Mouse (Mus musculus) cerebellum, postnatal 25 days (tissue): ENCODE measurements at regions not wholly inside any gene's neighbourhood (a gene's known extent, or its start where the extent isn't known, plus 50 kb on each side); places are given as distances from the start of the nearest gene placed in this dataset.
A peak's percentile ranks its signal among the peaks of the same experiment; 100 is the strongest.

ENCODE experiments used
- DNase-seq, 2 experiments: peaks; one replicate each; pipeline ENCODE4 v3.0.0; 2021; ENCODE audit warnings: mixed read lengths in 2 of 2

DNA sequence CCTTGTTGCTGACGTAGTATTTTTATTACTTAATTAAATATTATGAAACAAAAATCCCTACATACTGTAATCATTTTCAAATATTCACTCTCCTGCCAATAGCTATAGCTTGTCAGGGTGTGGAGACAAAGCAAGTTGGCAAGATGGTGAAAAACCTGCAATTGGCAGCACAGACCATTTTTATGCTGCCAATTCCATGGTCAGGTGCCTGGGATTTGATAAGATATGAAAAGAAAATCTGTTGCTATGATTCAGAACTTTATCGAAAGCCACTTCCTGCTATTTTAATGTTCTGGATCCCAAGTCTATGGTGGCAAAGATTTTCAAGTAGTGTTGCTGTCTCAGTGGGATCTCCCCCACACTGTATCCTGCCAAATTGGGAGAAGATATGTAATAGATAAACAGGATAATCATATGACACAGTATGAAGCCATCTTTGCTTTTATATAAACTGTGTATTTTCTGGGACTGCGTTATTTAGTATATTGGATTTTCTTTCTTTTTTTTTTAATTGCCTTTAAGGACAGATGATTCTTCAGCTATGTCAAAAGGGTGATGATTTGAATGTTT is 165.3 kb upstream of the Lrrc3b start:
- peak in 1 of 2 experiments; percentile 16 for DNase-seq

DNA sequence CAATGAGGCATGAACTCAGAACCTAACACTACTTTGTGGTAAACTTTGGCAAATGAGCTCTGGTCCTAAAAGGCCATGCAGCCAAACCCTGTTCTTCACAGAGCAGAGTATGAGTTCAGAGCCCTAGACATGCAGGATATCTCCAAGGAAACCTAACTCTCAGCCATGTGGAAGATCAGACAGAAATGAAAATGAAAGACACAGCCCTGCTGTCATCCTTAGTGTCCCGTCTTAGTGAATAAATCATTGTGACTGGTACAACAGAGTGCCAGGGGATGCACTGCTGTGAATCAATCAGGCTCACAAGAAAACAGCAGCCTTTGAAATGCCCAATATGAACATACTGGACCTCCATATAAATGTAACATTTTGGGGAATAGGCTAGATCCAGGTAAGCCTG is 171.4 kb upstream of the Lrrc3b start:
- no peak for DNase-seq

GRCm38 (mm10) chr14:15634581-15634980 is 195.8 kb upstream of the Lrrc3b start:
- peak; percentile 41 to 65 for DNase-seq

DNA sequence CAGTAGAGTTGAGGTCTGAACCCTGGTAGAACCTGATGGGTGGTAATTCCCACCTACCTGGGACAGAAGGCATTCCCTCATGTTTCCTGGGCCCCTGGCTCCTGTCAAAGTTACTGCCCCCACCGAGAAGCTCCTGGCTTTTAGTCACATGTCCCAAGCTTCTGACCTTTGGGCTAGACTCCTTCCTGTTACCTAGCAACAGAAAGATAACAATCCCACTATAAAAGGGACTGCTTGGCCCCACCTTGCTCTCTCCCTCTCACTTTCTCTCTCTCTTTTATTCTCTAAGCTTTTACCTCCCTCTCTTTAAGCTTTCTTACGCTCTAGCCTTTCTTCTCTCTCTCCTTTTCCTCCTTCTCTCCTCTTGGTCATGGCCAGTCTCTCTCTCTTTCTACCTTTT is 198.9 kb upstream of the Lrrc3b start:
- DNase-seq = no peak

DNA sequence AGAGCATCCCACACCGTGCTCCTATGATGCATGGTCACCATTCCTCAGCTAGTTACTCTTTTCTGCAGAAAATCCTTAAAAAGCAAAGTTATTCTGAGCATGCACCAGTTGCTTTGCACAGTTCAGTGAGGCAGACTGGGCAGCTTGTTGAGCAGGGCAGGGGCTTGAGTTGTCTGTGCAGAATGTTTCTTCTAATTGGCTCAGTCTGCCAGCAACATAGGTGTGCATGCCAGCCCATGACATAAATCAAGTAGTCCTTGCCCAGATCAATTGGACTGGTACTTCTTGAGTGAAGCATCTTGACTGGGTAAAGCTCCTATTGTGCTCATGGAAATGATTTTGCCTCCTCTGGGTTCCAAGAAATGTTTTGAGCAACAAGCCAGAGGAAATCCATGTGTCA is 200.1 kb upstream of the Lrrc3b start:
- no peak for DNase-seq

- peak; percentile 59 to 67 for DNase-seq
These were observed 222.1 kb upstream of the Lrrc3b start for GRCm38 (mm10) chr14:15660886-15661285.

- DNase-seq = no peak
These were observed 233.5 kb upstream of the Lrrc3b start for GRCm38 (mm10) chr14:15672292-15672691.

- DNase-seq = no peak
These were observed 238.4 kb upstream of the Lrrc3b start for GRCm38 (mm10) chr14:15677218-15677617.

- no peak for DNase-seq
These were observed 240.7 kb upstream of the Lrrc3b start for GRCm38 (mm10) chr14:15679456-15679855.

DNA sequence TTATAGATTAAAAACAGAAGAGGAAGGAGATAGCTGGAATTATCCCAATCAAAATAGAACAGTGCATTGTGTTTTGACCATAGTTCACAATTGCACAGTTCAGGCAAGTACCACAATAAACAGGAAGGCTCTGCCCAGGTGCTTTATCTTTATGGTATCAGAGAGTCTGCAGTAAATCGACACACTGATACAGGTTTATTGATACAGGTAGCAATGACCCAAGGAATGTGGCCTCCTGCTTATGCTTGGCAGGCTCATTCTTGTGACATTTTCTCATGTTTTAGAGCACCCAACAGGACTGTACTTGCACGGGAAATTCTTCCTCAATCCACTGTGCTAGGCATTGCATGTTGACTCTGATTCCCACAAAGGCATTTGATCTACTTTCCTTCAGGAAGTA is 259.2 kb upstream of the Lrrc3b start:
- DNase-seq = no peak

GRCm38 (mm10) chr14:15698607-15699006 is 259.8 kb upstream of the Lrrc3b start:
- no peak for DNase-seq

DNA sequence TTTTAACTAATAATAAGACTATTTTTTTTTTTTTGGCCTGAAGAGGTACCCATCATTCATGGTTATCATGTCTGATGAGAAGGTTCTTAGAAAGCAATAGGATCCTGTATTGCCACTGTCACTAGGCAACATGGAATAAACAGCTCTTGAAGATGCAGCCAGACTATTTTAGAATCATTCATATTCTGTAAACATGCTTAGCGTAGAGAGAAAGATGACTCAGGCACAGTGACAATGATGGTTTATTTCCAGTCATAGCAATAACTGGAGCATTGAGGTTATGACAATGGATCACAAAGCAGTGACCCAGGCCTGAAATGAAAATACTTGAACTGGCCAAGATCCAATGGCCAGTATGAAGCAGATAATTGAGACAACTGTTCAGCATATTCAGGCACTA is 283.3 kb upstream of the Lrrc3b start:
- DNase-seq = no peak

DNA sequence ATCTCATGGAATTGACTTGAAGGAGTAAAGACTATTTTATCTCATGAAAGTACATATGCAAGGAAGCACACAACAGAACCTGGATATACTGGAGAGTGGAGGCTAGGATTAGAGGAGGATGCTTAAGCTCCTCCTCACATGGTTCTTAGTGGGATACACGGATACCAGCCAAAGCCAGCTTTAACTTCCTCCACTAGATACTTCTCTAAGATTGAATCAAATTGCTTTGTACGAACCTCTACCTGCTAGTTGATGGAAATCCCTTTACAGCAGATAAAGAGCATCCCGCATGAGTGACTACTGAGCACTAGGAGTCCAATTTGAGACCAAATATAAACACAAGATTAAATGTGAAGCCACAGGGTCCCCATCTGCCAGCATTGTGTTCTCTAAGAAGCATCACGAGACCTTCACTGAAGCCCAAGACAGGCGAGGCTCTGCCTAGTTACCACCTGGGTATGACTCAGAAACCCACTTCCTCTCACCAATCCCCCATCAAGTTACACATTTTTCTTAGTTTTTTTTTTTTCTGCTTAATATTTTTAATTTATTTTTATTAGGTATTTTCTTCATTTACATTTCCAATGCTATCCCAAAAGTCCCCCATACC is 307.9 kb upstream of the Lrrc3b start:
- peak in 1 of 2 experiments; percentile 42 for DNase-seq

GRCm38 (mm10) chr14:15769846-15770448 is 331.2 kb upstream of the Lrrc3b start:
- DNase-seq = no peak

DNA sequence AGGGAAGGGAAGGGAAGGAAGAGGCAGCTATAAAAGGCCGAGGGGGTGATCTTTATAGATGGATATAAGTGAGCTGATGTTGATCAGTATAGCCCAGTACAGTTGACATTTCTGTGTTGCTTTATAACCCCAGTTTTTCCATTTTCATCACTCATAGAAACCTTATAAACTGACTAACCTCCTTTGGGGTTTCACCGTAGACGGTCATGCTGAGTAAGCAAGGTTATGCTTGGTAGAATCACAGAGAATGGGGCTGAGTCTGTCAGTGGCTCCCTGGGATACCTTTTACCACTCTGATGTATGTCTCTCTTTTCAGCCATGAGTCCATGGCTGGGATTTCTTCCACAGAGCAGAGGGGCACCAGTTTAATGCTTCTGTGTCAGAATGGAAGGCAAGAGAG is 345.9 kb upstream of the Lrrc3b start:
- peak in 1 of 2 experiments; percentile 14 for DNase-seq

- peak; percentile 90 to 93 for DNase-seq
These were observed 346.4 kb upstream of the Lrrc3b start for GRCm38 (mm10) chr14:15785230-15785629.

GRCm38 (mm10) chr14:15795698-15796097 is 356.9 kb upstream of the Lrrc3b start:
- no peak for DNase-seq

- DNase-seq = no peak
These were observed 358.2 kb upstream of the Lrrc3b start for GRCm38 (mm10) chr14:15797019-15797418.

DNA sequence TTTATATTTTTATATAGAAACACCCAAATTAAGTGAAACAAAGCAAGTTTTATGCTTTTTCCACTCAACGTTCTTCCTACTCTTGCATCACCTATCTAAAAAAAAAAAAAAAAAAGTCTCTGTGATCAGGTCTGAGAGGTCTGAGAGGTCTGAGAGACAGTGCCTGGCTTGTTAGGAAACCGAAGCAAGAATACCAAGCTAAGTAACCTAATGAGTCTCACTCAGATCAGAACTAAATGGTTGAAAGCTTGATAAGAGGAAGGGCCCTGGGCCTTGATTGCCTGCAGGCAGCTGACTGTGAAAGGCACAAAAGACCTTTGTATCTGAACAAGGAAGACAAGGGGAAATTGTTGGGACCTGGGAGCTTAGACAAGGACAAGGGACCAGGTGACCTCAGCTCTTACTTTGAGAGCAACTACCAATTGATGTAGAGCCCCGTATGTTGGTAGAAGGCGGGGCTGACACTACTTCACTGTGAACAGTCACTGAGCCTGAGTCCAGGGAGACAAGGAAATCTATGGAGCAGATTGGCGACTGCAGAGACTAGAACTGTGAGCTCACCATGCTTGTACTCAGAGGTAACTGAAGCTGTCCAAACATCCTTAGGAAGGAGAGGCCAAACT is 362.8 kb upstream of the Lrrc3b start:
- no peak for DNase-seq

- DNase-seq = no peak
These were observed 370.3 kb upstream of the Lrrc3b start for GRCm38 (mm10) chr14:15809083-15809482.

DNA sequence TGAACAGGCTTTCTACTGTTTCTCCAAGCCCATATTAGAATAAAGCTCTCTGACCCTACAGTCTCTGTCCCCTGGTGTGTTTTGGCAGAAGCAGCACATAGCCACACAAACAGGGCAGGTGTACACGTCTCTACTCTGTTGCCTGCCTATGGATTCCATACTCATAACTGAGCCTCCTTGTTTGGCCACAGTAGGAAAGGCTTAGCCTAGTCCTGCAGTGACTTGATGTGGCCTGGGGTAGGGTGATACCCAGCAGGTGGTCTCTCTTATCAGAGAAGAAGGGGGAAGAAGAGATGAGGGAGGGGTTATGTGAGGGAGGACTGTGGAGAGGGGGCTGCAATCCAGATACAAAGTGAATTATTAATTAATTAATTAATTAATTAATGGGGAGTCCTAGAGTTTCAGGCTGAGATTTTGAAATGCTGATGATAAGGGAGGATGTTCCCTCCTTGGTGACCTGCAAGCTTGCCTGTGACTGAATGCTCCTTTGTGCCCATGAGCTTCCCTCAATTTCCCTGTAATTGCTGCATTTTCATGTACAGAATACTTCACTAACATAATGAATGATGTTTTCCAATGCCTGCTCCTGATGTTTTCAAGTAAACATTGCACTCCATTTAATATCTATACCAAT is 402.7 kb upstream of the Lrrc3b start:
- no peak for DNase-seq

DNA sequence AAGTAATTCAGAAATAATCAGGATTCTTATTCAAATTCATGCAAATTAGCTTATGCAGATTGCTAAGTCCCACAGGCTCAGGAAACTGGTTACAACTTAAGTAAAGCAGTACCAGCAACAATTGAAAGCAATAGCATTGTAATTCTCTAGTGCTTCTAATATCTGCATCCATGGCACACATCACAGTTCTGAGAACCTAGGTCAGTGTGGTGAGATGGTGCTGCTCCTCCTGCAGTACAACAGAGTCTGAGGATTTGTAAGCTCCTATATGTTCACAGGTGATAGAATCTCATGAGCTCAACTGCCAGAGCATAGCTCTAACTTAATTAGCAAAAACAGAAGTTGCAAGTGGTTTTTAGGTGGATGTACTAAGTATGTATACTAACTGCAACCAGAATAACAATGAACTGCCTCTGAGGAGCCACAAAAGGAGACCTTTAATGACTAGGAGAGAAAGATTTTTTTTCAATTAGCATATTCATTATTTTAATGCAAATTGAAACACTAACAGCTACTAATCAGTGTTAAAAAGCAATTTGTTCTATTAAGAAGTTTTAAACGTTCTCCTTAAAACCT is 403.3 kb upstream of the Lrrc3b start:
- DNase-seq = no peak

GRCm38 (mm10) chr14:15868520-15868919 is 380.6 kb upstream of the Ngly1 start:
- no peak for DNase-seq
